Mouse (Mus musculus) hindbrain, embryonic 11.5 days (tissue): ENCODE results near the gene Hdgfl2. TPM values are rescaled to one million over a fixed set of nuclear protein-coding genes. Genes with fewer than 3 reads are reported as not detected.

Experiments
- ATAC-seq: fragments of 200-750 bp; cut with Nextera tagmentation; 2 replicates; pipeline ENCODE4 v1.8.0; 2017; ENCODE audit warnings: mild to moderate bottlenecking, moderate TSS enrichment, moderate library complexity; ENCODE audit not compliant: low FRiP score
- DNase-seq: peaks from one replicate; pipeline ENCODE4 v3.0.0-alpha.2; 2015; ENCODE audit warnings: low spot score
- H3K27ac ChIP-seq: fragments of 300-500 bp; sonication (generic); 2 replicates; pipeline ENCODE4 v1.5.1; 2014; ENCODE audit warnings: mild to moderate bottlenecking, low read depth, low read length
- H3K27me3 ChIP-seq: fragments of 300-500 bp; sonication (generic); 2 replicates; pipeline ENCODE4 v1.6.1; 2014; ENCODE audit warnings: mild to moderate bottlenecking, low read length, moderate library complexity, mixed read lengths; ENCODE audit not compliant: control insufficient read depth, insufficient read depth
- H3K36me3 ChIP-seq: fragments of 300-500 bp; sonication (generic); 2 replicates; pipeline ENCODE4 v1.6.1; 2014; ENCODE audit warnings: mild to moderate bottlenecking, low read length, moderate library complexity, mixed read lengths; ENCODE audit not compliant: control insufficient read depth, insufficient read depth
- H3K4me1 ChIP-seq: fragments of 300-500 bp; sonication (generic); replicated peaks from 2 replicates; pipeline ENCODE4 v1.6.1; 2014; ENCODE audit warnings: low read length, mixed read lengths; ENCODE audit not compliant: control insufficient read depth, insufficient read depth
- H3K4me2 ChIP-seq: fragments of 300-500 bp; sonication (generic); replicated peaks from 2 replicates; pipeline ENCODE4 v1.6.1; 2014; ENCODE audit warnings: mild to moderate bottlenecking, low read depth, low read length
- H3K4me3 ChIP-seq: fragments of 300-500 bp; sonication (generic); 2 replicates; pipeline ENCODE4 v1.5.1; 2014; ENCODE audit warnings: low read depth, low read length
- H3K9ac ChIP-seq: fragments of 300-500 bp; sonication (generic); 2 replicates; pipeline ENCODE4 v1.6.1; 2014; ENCODE audit warnings: low read depth, low read length
- H3K9me3 ChIP-seq: fragments of 300-500 bp; sonication (generic); 2 replicates; pipeline ENCODE4 v1.6.1; 2016; ENCODE audit warnings: low read length; ENCODE audit not compliant: control insufficient read depth
- WGBS: fragments of 180-500 bp; shearing (Covaris S2); extraction: QIAGEN DNeasy Blood & Tissue Kit; methylation state at CpG from one replicate; pipeline ENCODE4 v1.1.7; 2014; 5-methylcytosine and 5-hydroxymethylcytosine counted together
- polyA plus RNA-seq: library from polyadenylated mRNA; unstranded; fragments of >200 nt; fragmentation: Nextera tagmentation; extraction: Ambion mirVana; gene quantifications from 2 replicates; pipeline ENCODE4 v1.2.1, GENCODE M21; 2014

Gene Hdgfl2
- polyA plus RNA-seq, 1 experiment from 2014 or later, result 100 TPM

DNA sequence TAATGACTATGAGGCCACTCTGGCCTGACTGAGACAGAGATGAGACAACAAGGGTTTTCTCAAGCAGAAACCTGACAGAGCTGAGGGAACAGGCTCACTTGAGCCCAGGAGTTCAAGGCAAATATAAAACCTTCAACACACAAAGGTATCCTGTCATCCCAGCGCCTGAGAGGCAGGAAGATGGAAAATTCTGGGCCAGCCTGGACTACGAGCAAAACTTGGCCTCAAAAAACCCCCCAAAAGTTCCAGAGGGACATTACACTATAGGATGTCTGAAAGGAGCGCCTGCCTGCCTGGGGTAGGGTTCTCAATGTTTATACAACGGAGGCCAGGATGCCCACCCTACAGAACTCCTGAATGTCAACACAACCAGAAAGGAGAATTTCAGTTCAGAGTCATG is 44.2 kb upstream of the Hdgfl2 start:
- H3K36me3 ChIP-seq, result peaks cover 8% of the 10 kb centered on the region; the same call in 1 of the 2 replicates
- ATAC-seq, result no peak
- H3K4me1 ChIP-seq, result peaks cover 10% of the 10 kb centered on the region; the same call in 1 of the 2 replicates
- DNase-seq, result no peak
- peak overlapping the region; percentile 58 for H3K4me2 ChIP-seq
- H3K27ac ChIP-seq, result no peak overlapping the region
- 86% methylated on average over 4 of the region's 4 CpGs for WGBS
- H3K4me3 ChIP-seq, result peak overlapping the region; percentile 86
- no peaks in the 10 kb centered on the region for H3K9me3 ChIP-seq
- peak overlapping the region; percentile 88 for H3K9ac ChIP-seq
- no peaks in the 10 kb centered on the region for H3K27me3 ChIP-seq

DNA sequence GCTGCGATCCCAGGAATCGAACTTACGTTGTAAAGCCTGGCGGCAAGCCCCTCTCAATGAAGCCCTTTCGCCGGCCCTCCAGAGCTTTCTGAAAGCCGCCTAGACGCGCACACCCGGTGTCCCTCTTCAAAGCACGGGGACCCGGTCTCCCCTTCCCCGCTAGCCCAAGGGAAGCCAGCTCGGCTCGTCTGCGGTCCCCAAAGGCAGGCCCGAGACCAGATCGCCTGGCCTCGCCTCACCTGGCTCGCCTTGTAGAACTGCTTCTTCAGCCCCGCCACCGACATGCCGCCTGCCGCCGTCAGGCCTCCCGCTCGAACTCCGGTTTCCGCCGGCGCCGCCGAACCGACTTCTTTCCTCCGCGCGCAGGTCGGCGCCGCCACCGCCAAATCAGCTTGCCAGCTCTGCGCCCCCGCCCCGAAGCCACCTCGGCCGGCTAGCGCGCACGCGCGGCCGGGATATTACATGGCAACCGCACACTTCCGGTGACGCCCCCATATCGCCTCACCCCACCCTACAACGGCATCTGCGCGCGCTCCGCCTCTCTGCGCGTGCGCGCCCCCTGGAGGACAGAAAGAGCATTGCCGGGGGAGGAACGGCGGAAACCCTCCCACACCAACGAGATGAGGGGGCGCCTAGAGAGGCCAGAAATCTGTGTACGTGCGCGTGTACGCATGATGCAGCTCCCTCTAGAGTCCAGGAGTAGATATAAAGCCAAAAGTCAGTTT is 43.1 kb upstream of the Hdgfl2 start, which contains the start of gene Sh3gl1:
TSS of gene Sh3gl1 (minus strand) at position 460 of the 725 bp plus-strand sequence.
- WGBS, result under 1% methylated on average over 74 of the region's 74 CpGs
- H3K9ac ChIP-seq, result peak within 1 kb of the TSS; percentile 88
- no peaks in the 10 kb centered on the region for H3K9me3 ChIP-seq
- DNase-seq (peak; percentile 99), ATAC-seq (peak; percentile 92)
- peaks cover 6% of the 10 kb centered on the region; the same call in 1 of the 2 replicates for H3K36me3 ChIP-seq
- peaks cover 11% of the 10 kb centered on the region for H3K4me1 ChIP-seq
- H3K27ac ChIP-seq, result peak within 1 kb of the TSS; percentile 79
- no peaks in the 10 kb centered on the region for H3K27me3 ChIP-seq
- H3K4me2 ChIP-seq, result peak within 1 kb of the TSS; percentile 58
- H3K4me3 ChIP-seq, result peak within 1 kb of the TSS; percentile 86

DNA sequence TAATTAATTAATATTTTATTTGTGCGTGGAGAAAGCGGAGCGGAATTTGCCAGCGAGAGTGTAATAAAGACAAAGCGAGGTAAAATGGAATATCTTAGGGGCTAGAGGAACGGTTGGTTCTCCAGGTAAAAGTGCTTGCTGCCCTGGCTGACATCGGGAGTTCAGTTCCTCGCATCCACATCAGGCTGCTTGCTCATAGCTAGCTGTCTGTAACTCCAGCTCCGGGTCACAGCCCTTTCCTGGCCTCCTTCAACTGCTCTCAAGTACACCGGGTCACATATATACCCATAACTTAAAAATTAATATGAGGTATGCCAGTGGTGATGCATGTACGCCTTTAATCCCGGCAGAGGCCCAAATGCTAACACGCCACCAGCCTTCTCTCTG is 42.5 kb upstream of the Hdgfl2 start:
- WGBS, result 39% methylated on average over 13 of the region's 13 CpGs
- Histone ChIP-seq H3K4me3 (peak overlapping the region; percentile 86; the same call in 1 of the 2 replicates), H3K4me1 (peaks cover 12% of the 10 kb centered on the region), H3K4me2 (peak overlapping the region; percentile 8; the same call in 1 of the 2 replicates), H3K36me3 (peaks cover 6% of the 10 kb centered on the region; the same call in 1 of the 2 replicates), H3K27me3 (no peaks in the 10 kb centered on the region), H3K9ac (peak overlapping the region; percentile 17; the same call in 1 of the 2 replicates), H3K9me3 (no peaks in the 10 kb centered on the region), H3K27ac (no peak overlapping the region)
- ATAC-seq, result peak; percentile 52
- no peak for DNase-seq

DNA sequence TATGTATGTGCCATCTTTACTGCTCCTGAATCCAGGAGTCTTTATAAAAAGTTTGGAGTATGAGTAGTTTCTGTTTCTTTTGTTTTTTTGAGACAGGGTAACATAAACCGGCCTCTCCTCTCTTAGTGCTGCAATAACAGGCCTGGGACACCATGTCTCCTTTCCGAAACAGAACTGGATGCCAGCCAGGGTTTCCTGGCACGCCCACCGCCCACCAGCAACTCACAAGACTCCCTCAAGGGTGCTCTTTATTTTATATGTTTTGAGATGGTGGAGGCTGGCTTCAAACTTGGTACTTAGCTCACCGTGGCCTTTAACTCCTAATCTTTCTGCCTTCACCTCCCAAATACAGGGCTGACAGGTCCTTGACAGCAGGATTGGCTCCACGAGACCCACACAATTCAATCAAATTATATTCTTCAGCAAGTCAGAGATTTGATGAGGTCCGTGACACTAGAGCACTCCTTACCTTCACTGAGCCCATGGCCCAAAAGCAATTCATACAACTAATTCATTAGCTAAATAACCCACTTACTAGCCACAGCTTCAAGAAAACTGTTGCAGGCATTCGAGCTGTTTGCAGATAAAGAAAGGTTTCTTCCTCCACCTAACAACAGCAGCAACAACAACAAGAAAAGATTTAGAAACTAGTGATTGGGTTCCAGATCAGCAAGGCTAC is 40.7 kb upstream of the Hdgfl2 start:
- H3K9me3 ChIP-seq, result no peaks in the 10 kb centered on the region
- ATAC-seq (no peak), DNase-seq (no peak)
- no peak overlapping the region for H3K4me2 ChIP-seq
- H3K9ac ChIP-seq, result no peak overlapping the region
- H3K4me1 ChIP-seq, result peaks cover 9% of the 10 kb centered on the region
- no peaks in the 10 kb centered on the region for H3K27me3 ChIP-seq
- peaks cover 5% of the 10 kb centered on the region; the same call in 1 of the 2 replicates for H3K36me3 ChIP-seq
- no peak overlapping the region for H3K4me3 ChIP-seq
- no peak overlapping the region for H3K27ac ChIP-seq
- WGBS, result 92% methylated on average over 8 of the region's 8 CpGs

DNA sequence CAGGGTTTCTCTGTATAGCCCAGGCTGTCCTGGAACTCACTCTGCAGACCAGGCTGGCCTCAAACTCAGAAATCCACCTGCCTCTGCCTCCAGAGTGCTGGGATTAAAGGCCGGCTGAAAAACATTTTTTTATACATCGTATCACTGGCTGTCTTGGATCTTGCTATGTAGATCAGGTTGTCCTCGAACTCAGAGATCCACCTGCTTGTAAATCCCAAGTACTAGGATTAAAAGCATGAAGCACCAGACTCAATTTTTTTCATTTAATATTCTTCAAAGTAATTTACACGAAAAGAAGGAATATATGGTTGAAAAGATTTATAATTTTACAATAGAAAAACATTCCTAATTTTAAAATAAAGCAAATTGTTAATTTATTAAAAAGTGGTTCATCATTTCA is 40.1 kb upstream of the Hdgfl2 start:
- DNase-seq (no peak), ATAC-seq (no peak)
- Histone ChIP-seq H3K27ac (no peak overlapping the region), H3K36me3 (no peaks in the 10 kb centered on the region), H3K4me2 (peak overlapping the region; percentile 87; the same call in 1 of the 2 replicates), H3K9me3 (no peaks in the 10 kb centered on the region), H3K27me3 (no peaks in the 10 kb centered on the region), H3K4me3 (no peak overlapping the region; the same call in 1 of the 2 replicates), H3K4me1 (peaks cover 9% of the 10 kb centered on the region), H3K9ac (no peak overlapping the region)
- WGBS, result 85% methylated on average over 4 of the region's 4 CpGs

DNA sequence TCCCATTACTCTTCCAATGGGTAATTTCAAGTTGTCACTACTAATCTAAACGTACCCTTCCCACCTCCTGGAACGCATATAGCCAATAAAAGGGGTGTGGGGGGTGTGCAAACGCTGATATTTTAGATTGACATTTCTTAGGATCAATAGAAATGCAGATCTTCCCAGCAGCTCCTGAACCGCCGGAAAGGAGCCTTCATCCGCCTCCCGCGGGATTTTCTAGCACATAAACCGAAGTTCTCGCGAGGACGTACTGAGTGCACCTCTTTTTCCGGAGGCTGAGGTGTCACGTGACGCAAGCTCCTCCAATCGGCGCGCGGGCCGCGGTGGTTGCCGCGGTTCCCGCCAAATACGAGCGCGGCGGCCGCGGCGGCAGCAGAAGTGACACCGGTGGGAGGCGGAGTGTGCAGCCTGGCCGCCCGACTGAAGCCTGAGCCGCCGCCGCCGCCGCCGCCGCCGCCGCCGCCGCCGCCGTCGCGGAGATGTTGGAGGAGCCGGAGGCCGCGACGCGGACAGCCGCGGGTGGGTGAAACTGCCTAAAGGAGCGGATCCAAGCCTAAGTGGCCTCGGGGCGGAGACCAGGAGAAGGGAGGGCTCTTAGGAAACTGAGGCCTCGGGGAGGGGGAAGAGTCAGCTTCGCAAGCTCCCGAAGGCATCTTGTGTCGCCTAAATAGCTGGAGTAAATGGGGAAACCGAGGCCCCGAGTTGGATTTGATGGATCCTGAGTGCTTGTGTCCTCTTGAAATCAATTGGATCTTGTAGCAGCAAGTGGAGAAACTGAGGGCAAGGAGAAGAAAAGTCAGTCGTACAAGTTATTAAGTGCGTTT is 39.2 kb upstream of the Hdgfl2 start, which contains the start of gene Chaf1a:
TSS of gene Chaf1a (plus strand) at position 410 of the 827 bp plus-strand sequence.
- H3K4me2 ChIP-seq, result peak within 1 kb of the TSS; percentile 87
- peak; percentile 98 for DNase-seq
- no peaks in the 10 kb centered on the region for H3K36me3 ChIP-seq
- peak within 1 kb of the TSS; percentile 82 for H3K9ac ChIP-seq
- peak within 1 kb of the TSS; percentile 83 for H3K4me3 ChIP-seq
- no peaks in the 10 kb centered on the region for H3K27me3 ChIP-seq
- under 1% methylated on average over 68 of the region's 68 CpGs for WGBS
- peaks cover 4% of the 10 kb centered on the region for H3K4me1 ChIP-seq
- 0 out of 2 replicates have a peak within 1 kb of the TSS, but pooled peaks have one; percentile 30 for H3K27ac ChIP-seq
- peak; percentile 81 for ATAC-seq
- no peaks in the 10 kb centered on the region for H3K9me3 ChIP-seq

DNA sequence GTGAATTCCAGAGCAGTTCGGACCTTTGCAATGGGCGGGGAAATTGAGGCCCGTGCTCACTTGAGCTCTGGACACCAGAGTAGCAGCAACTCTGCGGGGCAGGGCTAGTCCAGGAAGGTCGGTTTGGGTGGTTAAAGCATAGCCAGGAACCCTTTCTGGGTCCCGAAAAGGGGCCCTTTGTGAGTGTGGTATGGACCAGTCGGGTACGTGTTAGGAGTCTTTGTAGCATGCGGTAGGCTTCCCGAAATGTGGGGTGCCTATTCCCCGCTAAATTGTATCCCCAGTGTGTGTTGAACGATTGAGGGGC is 38.6 kb upstream of the Hdgfl2 start:
- WGBS, result 3% methylated on average over 12 of the region's 12 CpGs
- Histone ChIP-seq H3K4me2 (peak overlapping the region; percentile 87), H3K4me3 (peak overlapping the region; percentile 83), H3K9ac (peak overlapping the region; percentile 82), H3K36me3 (no peaks in the 10 kb centered on the region), H3K9me3 (no peaks in the 10 kb centered on the region), H3K27ac (no peak overlapping the region), H3K4me1 (peaks cover 3% of the 10 kb centered on the region; the same call in 1 of the 2 replicates), H3K27me3 (no peaks in the 10 kb centered on the region)
- DNase-seq, result peak; percentile 39
- no peak for ATAC-seq

DNA sequence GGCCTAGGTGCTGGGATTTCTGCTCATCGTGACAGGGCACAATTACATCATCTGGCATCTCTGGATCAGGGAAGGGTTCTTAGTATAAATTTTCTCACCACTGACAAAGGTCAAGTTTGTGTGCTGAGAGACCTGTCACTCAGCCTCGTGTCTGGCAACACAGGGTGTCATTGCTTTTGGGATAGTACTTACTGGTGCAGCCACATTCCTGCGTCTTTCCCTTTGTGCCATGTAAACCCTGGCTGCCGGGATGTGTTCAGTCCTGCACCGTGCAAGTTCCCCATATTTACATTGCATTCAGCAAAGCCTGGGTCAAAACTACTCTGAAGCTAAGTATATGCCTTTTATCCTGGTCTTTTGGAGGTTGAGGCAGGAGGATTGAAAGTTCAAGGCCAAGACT is 28.1 kb upstream of the Hdgfl2 start:
- ATAC-seq, result no peak
- 93% methylated on average over 5 of the region's 5 CpGs for WGBS
- no peak overlapping the region for H3K4me2 ChIP-seq
- no peak overlapping the region for H3K27ac ChIP-seq
- no peaks in the 10 kb centered on the region for H3K9me3 ChIP-seq
- H3K9ac ChIP-seq, result no peak overlapping the region
- H3K36me3 ChIP-seq, result peaks cover 11% of the 10 kb centered on the region
- DNase-seq, result no peak
- no peak overlapping the region for H3K4me3 ChIP-seq
- no peaks in the 10 kb centered on the region for H3K4me1 ChIP-seq
- no peaks in the 10 kb centered on the region for H3K27me3 ChIP-seq
